Mouse (Mus musculus) forebrain, embryonic 12.5 days (tissue): ENCODE results near the gene Vps39. TPM values are rescaled to one million over a fixed set of nuclear protein-coding genes. Genes with fewer than 3 reads are reported as not detected.

Experiments
- ATAC-seq: fragments of 200-750 bp; cut with Nextera tagmentation; 2 replicates; pipeline ENCODE4 v1.8.0; 2017; ENCODE audit warnings: moderate TSS enrichment; ENCODE audit not compliant: low FRiP score
- H3K27ac ChIP-seq: fragments of 300-500 bp; sonication (generic); 2 replicates; pipeline ENCODE4 v1.5.1; 2016; ENCODE audit warnings: mild to moderate bottlenecking
- H3K27me3 ChIP-seq: fragments of 300-500 bp; sonication (generic); 2 replicates; pipeline ENCODE4 v1.6.1; 2016; ENCODE audit warnings: mild to moderate bottlenecking
- H3K36me3 ChIP-seq: fragments of 300-500 bp; sonication (generic); replicated peaks from 2 replicates; pipeline ENCODE4 v1.6.1; 2016; ENCODE audit warnings: mild to moderate bottlenecking
- H3K4me1 ChIP-seq: fragments of 300-500 bp; sonication (generic); 2 replicates; pipeline ENCODE4 v1.6.1; 2016
- H3K4me2 ChIP-seq: fragments of 300-500 bp; sonication (generic); 2 replicates; pipeline ENCODE4 v1.6.1; 2016; ENCODE audit warnings: mild to moderate bottlenecking, moderate library complexity
- H3K4me3 ChIP-seq: fragments of 300-500 bp; sonication (generic); replicated peaks from 2 replicates; pipeline ENCODE4 v1.5.1; 2016; ENCODE audit warnings: mild to moderate bottlenecking
- H3K9ac ChIP-seq: fragments of 300-500 bp; sonication (generic); 2 replicates; pipeline ENCODE4 v1.6.1; 2016; ENCODE audit warnings: mild to moderate bottlenecking
- H3K9me3 ChIP-seq: fragments of 300-500 bp; sonication (generic); 2 replicates; pipeline ENCODE4 v1.6.1; 2016
- WGBS: fragments of 180-500 bp; shearing (Covaris S2); methylation state at CpG from one replicate; pipeline ENCODE4 v1.1.7; 2016; 5-methylcytosine and 5-hydroxymethylcytosine counted together
- polyA plus RNA-seq: library from polyadenylated mRNA; unstranded; fragments of >200 nt; fragmentation: Nextera tagmentation; extraction: Ambion mirVana; gene quantifications from 2 replicates; pipeline ENCODE4 v1.2.1, GENCODE M21; 2016

The Vps39 gene
- polyA plus RNA-seq, result 39.6 and 43.0 TPM in 2 replicates

DNA sequence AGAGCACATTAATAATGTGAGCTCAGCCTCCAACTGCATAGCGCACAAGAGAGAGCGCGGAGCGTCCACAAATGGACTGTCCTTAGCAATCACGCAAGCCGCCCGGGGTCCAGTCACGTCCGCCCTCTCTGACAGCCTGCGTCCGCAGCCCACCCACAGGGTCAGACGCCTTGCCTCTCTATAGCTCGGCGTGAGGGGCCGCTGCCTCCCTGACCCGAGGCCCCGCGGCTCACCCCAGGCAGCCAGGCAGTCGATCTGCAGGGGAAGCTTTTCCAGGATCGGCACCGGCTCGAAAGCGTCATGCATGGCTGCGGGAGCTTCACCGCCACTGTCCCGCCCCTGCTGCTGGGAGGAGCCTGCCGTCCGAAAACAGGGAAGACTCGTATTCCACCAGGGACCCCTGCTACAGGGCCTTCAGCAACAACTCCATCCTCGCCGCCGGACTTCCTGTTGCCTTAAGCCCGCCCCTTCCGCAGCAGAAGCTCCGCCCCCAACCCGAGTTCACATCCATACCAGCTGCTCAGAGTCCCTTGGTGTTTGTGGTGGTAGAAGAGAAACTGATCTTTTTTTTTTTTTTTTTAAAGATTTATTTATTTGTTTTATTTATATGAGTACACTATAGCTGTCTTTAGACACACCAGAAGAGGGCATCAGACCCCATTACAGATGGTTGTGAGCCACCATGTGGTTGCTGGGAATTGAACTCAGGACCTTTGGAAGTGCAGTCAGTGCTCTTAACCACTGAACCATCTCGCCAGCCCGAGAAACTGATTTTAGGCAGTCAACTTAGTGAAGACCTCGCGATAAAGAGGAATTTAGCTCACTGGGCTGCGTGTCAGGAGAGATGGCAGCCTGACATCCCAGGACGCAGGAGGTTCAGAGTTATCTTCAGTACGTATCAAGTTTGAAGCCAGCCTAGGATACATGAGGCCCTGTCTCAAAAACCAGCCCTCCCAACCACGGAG lies at the start of gene Vps39:
Vps39 (minus strand) TSS at position 456 of the 965 bp plus-strand sequence.
- peaks cover 32% of the 10 kb centered on the region for H3K36me3 ChIP-seq
- peak within 1 kb of the TSS; percentile 73 for H3K27ac ChIP-seq
- H3K27me3 ChIP-seq, result no peaks in the 10 kb centered on the region
- H3K4me1 ChIP-seq, result peaks cover 15% of the 10 kb centered on the region
- H3K4me2 ChIP-seq, result peak within 1 kb of the TSS; percentile 74
- peak within 1 kb of the TSS; percentile 92 for H3K4me3 ChIP-seq
- H3K9me3 ChIP-seq, result no peaks in the 10 kb centered on the region
- 11% methylated on average over 44 of the region's 44 CpGs for WGBS
- peak; percentile 98 for ATAC-seq
- peak within 1 kb of the TSS; percentile 82 for H3K9ac ChIP-seq

DNA sequence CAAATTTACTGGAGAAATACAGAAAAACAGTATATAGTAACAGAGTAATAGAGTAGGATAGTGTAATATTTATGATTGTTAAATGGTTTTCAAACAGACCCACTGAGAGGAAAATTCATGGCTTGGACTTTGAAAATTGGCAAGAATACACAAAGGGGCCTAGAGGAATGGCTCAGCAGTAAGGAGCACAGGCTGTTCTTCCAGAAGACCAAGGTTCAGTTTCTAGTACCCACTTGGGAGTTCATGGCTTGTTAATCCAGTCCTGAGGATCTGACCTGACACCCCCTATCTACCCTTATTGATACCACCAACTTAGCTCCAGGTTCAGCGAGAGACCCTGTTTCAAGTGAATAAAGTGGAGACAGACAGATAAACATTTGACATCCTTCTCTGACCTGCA lies 45.0 kb upstream of the Vps39 start:
- Histone ChIP-seq H3K9ac (no peak overlapping the region), H3K4me2 (no peak overlapping the region), H3K36me3 (peaks cover 32% of the 10 kb centered on the region), H3K27me3 (no peaks in the 10 kb centered on the region), H3K27ac (no peak overlapping the region), H3K9me3 (no peaks in the 10 kb centered on the region), H3K4me1 (peaks cover 8% of the 10 kb centered on the region), H3K4me3 (no peak overlapping the region)
- ATAC-seq, result no peak
- 91% methylated on average over 1 of the region's 1 CpGs for WGBS

DNA sequence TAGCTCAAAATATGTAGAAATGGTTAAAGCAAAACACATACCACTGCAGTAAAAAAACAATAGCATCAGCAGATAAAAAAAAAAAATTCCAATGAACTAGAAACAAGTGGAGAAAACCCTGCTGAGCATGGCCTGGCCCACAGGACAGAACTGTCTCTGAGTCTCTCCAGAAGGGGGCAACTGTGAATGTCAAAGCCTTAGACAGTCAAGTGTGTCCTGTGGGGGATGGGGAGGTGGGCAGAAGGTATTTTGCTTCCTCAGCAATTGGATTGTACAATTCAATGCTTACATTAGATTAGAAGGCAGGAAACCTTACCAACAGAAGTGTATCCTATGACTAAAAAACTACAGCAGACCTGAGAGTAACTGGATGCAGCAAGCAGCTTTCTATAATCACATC lies 39.5 kb upstream of the Vps39 start:
- no peak overlapping the region for H3K27ac ChIP-seq
- no peak for ATAC-seq

DNA sequence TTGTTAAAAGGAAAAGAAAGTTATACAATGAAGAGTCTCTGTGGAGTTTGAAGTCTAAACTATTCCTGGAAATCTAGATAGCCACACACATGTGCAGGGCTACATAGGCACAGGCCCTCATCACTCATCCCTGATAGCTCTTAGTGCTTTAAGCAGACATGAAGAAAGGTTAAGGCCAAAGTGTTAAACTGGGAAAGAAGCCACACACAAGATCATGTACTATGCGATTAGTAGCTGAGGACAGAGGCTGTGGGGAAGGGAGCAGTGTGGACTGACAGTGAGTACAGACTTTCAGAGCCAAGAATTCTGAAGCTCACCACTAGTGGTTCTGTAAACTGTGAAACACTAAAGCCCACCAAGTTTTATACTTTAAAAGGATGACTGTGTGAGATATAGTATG lies 38.0 kb upstream of the Vps39 start:
- no peak overlapping the region for H3K4me2 ChIP-seq
- H3K27me3 ChIP-seq, result no peaks in the 10 kb centered on the region
- H3K36me3 ChIP-seq, result peaks cover 53% of the 10 kb centered on the region
- WGBS, result 100% methylated on average over 1 of the region's 1 CpGs
- no peak overlapping the region for H3K27ac ChIP-seq
- no peak for ATAC-seq
- H3K9me3 ChIP-seq, result no peaks in the 10 kb centered on the region
- no peak overlapping the region for H3K4me3 ChIP-seq
- no peak overlapping the region for H3K9ac ChIP-seq
- no peaks in the 10 kb centered on the region for H3K4me1 ChIP-seq

More for the DNA sequence above, 39.5 kb upstream of the Vps39 start:
- Histone ChIP-seq H3K9ac (no peak overlapping the region), H3K4me3 (no peak overlapping the region), H3K4me2 (no peak overlapping the region), H3K4me1 (no peaks in the 10 kb centered on the region), H3K27me3 (no peaks in the 10 kb centered on the region), H3K9me3 (no peaks in the 10 kb centered on the region), H3K36me3 (peaks cover 57% of the 10 kb centered on the region)

DNA sequence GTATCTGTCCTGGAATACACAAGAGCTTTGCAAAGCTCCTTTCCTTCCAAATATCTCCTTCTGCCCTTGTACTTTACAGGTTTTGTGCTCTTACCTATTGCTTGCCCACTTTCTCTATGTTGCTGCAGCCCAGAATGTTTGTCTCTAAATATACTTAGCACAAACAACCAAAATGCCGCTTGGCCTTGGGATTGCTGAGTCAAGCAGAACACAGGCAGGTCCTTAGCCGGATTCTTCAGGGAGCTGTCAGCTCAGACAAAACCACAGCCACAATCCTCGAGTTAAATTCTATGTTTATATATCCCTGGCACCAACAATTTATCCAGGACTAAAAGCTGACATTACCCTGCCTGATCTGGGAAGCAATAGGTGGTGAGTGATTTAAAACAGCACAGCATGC lies 36.4 kb upstream of the Vps39 start:
- ATAC-seq, result no peak
- H3K9ac ChIP-seq, result no peak overlapping the region
- no peaks in the 10 kb centered on the region for H3K27me3 ChIP-seq
- H3K9me3 ChIP-seq, result no peaks in the 10 kb centered on the region
- no peak overlapping the region for H3K4me2 ChIP-seq
- WGBS, result 87% methylated on average over 3 of the region's 3 CpGs
- no peaks in the 10 kb centered on the region for H3K4me1 ChIP-seq
- H3K27ac ChIP-seq, result no peak overlapping the region
- peaks cover 49% of the 10 kb centered on the region for H3K36me3 ChIP-seq
- H3K4me3 ChIP-seq, result no peak overlapping the region

DNA sequence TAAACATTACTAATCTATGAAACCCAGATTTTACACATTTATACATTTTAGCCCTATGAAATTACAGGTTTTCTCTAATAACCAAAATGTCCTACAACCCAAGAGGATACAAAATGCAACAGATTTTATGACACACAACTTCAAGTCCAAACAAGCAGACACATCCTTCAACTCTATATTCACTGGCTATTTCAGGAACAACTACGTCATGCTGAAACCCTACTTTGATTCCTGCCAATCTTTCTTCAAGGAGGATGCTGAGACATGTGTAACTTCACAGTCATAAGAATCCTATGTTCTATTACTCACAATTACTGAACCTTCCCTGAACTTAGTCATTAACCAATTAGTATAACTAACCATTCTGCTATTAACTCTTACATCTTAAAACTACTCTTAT lies 34.4 kb upstream of the Vps39 start:
- Histone ChIP-seq H3K4me3 (no peak overlapping the region), H3K4me1 (no peaks in the 10 kb centered on the region), H3K9me3 (no peaks in the 10 kb centered on the region), H3K9ac (no peak overlapping the region), H3K27me3 (no peaks in the 10 kb centered on the region), H3K36me3 (peaks cover 49% of the 10 kb centered on the region), H3K4me2 (no peak overlapping the region), H3K27ac (no peak overlapping the region)
- whole genome bisulfite sequencing, result 89% methylated on average over 1 of the region's 1 CpGs
- no peak for ATAC-seq

DNA sequence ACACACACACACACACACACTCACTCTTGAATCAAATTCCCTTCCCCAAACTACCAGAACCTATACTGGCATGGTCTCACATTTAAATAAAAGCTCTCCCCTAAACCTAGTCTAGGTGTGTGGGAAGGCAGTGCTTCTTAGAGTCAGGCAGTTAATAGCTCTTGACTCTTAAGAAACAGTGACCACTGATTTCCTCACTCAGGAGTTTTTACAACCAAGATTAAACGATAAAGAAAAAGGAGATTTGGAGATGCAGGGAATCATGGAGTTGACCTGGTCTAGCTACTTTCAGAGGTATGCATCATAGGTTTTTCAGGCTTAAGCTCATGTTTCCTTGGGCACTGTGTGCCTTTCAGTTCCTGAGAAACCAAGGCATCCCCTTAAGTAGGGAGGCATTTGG lies 33.3 kb upstream of the Vps39 start:
- H3K4me1 ChIP-seq, result no peaks in the 10 kb centered on the region
- no peak overlapping the region for H3K4me3 ChIP-seq
- no peak overlapping the region for H3K9ac ChIP-seq
- H3K9me3 ChIP-seq, result no peaks in the 10 kb centered on the region
- no peaks in the 10 kb centered on the region for H3K27me3 ChIP-seq
- no peak overlapping the region for H3K27ac ChIP-seq
- H3K36me3 ChIP-seq, result peaks cover 54% of the 10 kb centered on the region
- H3K4me2 ChIP-seq, result no peak overlapping the region
- 94% methylated on average over 1 of the region's 1 CpGs for WGBS
- no peak for ATAC-seq

DNA sequence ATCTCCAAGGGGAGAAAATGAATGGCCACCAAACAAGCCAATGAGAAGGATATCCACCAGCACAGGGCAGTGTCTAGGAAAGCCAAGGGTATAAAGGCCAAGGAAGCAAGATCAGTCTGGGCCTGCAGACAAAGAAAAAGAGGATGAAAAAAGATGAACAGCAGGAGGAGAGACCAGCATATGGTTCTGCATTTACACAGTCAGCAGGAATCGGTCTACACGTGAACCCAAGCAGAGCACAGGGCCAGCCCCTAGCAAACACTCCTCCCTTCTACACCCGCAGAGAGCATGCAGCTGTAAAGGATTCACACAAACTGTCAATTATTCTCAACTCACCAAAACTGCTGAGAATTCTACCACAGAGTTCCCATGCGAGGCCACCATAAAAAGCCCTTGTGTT lies 20.9 kb upstream of the Vps39 start:
- no peak for ATAC-seq
- H3K36me3 ChIP-seq, result peaks cover 71% of the 10 kb centered on the region
- H3K9ac ChIP-seq, result no peak overlapping the region
- H3K4me3 ChIP-seq, result no peak overlapping the region
- H3K27ac ChIP-seq, result no peak overlapping the region
- 87% methylated on average over 4 of the region's 4 CpGs for WGBS
- no peak overlapping the region for H3K4me2 ChIP-seq
- H3K9me3 ChIP-seq, result no peaks in the 10 kb centered on the region
- H3K4me1 ChIP-seq, result no peaks in the 10 kb centered on the region
- H3K27me3 ChIP-seq, result no peaks in the 10 kb centered on the region

DNA sequence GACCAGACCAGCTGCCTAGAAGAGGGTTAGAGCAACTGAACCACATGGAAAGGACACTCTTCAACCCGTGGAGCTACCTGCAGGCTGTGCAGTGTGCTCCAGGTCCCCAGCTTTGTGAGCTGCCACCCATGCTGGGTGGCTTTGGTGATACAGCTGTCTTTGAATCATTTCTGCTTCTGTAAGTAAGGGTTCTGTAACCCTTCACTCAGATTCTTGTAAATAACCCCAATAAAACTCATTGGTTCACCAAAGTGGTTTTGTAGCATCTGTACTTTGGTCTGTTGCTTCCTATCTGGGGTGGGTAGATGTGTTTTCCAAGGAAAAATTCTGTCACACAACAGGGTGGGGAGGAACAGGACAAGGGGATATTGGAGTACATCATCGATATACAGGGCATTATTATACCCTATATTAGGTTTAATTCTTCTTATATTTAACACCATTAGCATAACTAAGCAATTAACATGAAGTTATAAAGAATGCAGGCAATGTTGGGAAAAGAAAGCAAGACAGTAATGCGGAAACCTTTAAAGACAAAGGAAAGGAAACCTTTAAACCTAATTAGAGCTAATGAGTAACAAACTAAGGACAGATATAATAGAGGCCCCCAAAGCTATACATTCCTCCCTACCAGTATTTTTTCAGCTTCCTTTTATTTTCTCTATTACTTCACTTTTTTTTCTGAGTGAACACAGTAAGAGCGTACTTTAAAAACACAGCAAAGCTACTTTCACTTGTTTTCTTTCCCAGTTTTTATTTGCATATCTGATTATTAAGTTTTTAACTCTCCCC lies 14.7 kb upstream of the Vps39 start:
- H3K9ac ChIP-seq, result no peak overlapping the region
- H3K4me2 ChIP-seq, result no peak overlapping the region
- no peaks in the 10 kb centered on the region for H3K4me1 ChIP-seq
- H3K9me3 ChIP-seq, result no peaks in the 10 kb centered on the region
- peaks cover 66% of the 10 kb centered on the region for H3K36me3 ChIP-seq
- no peak overlapping the region for H3K27ac ChIP-seq
- H3K27me3 ChIP-seq, result no peaks in the 10 kb centered on the region
- no peak overlapping the region for H3K4me3 ChIP-seq
- 96% methylated on average over 4 of the region's 4 CpGs for WGBS
- no peak for ATAC-seq

DNA sequence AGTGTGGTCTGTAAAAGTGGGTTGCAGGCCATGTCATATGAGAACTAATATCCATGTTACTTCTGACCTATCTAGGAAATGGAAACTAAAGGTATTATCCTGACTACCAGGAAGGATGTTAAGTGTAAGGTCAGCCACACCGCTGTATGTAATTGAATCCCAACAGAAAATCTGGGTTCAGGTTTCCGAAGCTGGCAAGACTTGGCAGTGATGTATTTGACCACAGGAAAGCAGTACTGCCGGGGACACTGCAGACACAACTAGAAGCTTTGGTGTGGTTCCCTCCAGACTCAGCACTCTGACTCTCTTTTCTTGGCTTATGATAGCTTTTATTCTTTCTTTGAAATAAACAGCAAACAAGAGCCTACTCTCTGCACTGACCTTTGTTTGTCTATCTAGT lies 13.6 kb upstream of the Vps39 start:
- no peak for ATAC-seq
- H3K4me3 ChIP-seq, result no peak overlapping the region
- H3K36me3 ChIP-seq, result peaks cover 69% of the 10 kb centered on the region
- no peaks in the 10 kb centered on the region for H3K27me3 ChIP-seq
- WGBS, result 96% methylated on average over 3 of the region's 3 CpGs
- H3K9ac ChIP-seq, result no peak overlapping the region
- no peak overlapping the region for H3K4me2 ChIP-seq
- H3K4me1 ChIP-seq, result no peaks in the 10 kb centered on the region
- no peaks in the 10 kb centered on the region for H3K9me3 ChIP-seq
- no peak overlapping the region for H3K27ac ChIP-seq

DNA sequence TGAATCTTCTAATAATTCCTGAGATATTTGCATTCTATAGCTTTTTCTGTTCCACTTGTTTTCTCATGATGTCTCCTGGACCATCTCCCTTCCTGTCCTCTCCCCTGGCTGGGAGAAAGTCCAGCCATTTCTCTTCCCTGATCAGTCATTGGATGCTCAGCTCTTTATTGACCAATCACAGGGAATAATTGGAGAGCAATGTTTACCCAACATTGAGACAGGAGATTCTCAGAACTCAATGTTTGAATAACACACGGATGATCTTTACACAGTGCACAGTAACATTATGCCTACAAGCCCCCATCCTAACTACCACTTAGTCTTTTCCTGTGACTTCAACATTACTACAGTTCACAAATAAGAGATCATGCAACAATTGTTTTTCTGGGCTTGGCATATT lies 7.5 kb upstream of the Vps39 start:
- Histone ChIP-seq H3K9me3 (no peaks in the 10 kb centered on the region), H3K36me3 (peaks cover 59% of the 10 kb centered on the region), H3K9ac (no peak overlapping the region), H3K27ac (no peak overlapping the region), H3K4me3 (no peak overlapping the region), H3K4me2 (no peak overlapping the region), H3K27me3 (no peaks in the 10 kb centered on the region), H3K4me1 (no peaks in the 10 kb centered on the region)
- WGBS, result 82% methylated on average over 1 of the region's 1 CpGs
- ATAC-seq, result no peak

DNA sequence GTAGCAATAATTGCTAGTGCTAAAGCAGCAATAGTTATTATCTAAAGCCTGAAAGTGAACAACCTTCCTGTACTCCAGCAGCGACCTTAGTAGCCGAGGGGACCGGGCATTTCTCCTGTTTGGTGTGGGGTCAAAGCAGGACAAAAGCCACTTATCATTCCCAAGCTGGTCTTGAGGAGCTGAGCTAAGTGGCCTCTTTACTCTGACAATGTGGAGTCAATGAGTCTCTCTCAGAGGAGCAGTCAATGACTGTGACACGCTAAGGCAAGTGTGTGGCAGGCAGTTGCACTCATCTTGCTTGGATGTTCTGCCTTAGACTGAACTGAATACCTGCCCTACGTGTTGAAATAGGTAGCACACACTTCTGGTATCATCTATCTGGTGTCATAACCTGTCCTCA lies 1.6 kb downstream of the Vps39 start:
- Histone ChIP-seq H3K36me3 (peaks cover 38% of the 10 kb centered on the region), H3K27me3 (no peaks in the 10 kb centered on the region), H3K4me3 (no peak overlapping the region), H3K27ac (no peak overlapping the region), H3K4me2 (no peak overlapping the region), H3K9ac (no peak overlapping the region), H3K9me3 (no peaks in the 10 kb centered on the region), H3K4me1 (peaks cover 15% of the 10 kb centered on the region)
- WGBS, result 70% methylated on average over 5 of the region's 5 CpGs
- no peak for ATAC-seq
